Mouse (Mus musculus) stomach, postnatal 0 days (tissue): ENCODE measurements at regions not wholly inside any gene's neighbourhood (a gene's known extent, or its start where the extent isn't known, plus 50 kb on each side); places are given as distances from the start of the nearest gene placed in this dataset.

Experiments used
- ATAC-seq: fragments of 200-750 bp; cut with Nextera tagmentation; 2 replicates; pipeline ENCODE4 v1.8.0; 2017; ENCODE audit not compliant: low FRiP score, low TSS enrichment
- DNase-seq: peaks from one replicate; pipeline ENCODE4 v3.0.0-alpha.2; 2016; ENCODE audit warnings: low spot score
- H3K27ac ChIP-seq: fragments of 300-500 bp; sonication (generic); replicated peaks from 2 replicates; pipeline ENCODE4 v1.5.1; 2014; ENCODE audit warnings: mild to moderate bottlenecking, control low read depth
- H3K27me3 ChIP-seq: fragments of 300-500 bp; sonication (generic); 2 replicates; pipeline ENCODE4 v1.6.1; 2014; ENCODE audit warnings: low read length; ENCODE audit not compliant: control insufficient read depth, insufficient read depth
- H3K36me3 ChIP-seq: fragments of 300-500 bp; sonication (generic); 2 replicates; pipeline ENCODE4 v1.6.1; 2014; ENCODE audit warnings: low read length, mixed read lengths; ENCODE audit not compliant: control insufficient read depth, insufficient read depth
- H3K4me1 ChIP-seq: fragments of 300-500 bp; sonication (generic); replicated peaks from 2 replicates; pipeline ENCODE4 v1.6.1; 2014; ENCODE audit warnings: antibody characterized with exemption; ENCODE audit not compliant: control insufficient read depth, insufficient read depth
- H3K4me2 ChIP-seq: fragments of 300-500 bp; sonication (generic); replicated peaks from 2 replicates; pipeline ENCODE4 v1.6.1; 2014; ENCODE audit warnings: low read depth, mild to moderate bottlenecking, control low read depth, moderate library complexity
- H3K4me3 ChIP-seq: fragments of 300-500 bp; sonication (generic); 2 replicates; pipeline ENCODE4 v1.5.1; 2014; ENCODE audit warnings: low read depth, low read length, control low read depth
- H3K9ac ChIP-seq: fragments of 300-500 bp; sonication (generic); 2 replicates; pipeline ENCODE4 v1.6.1; 2014; ENCODE audit warnings: mild to moderate bottlenecking, low read length, control low read depth, mixed read lengths
- H3K9me3 ChIP-seq: fragments of 300-500 bp; sonication (generic); 2 replicates; pipeline ENCODE4 v1.6.1; 2016; ENCODE audit warnings: low read length; ENCODE audit not compliant: control insufficient read depth
- CTCF ChIP-seq: IDR thresholded peaks from 2 replicates; pipeline ENCODE4 v1.5.1; 2016; ENCODE audit warnings: antibody characterized with exemption, low read depth, mild to moderate bottlenecking, moderate library complexity
- EP300 ChIP-seq: optimal IDR thresholded peaks from 2 replicates; pipeline ENCODE3; 2016; ENCODE audit warnings: antibody characterized with exemption
- WGBS: fragments of 180-500 bp; shearing (Covaris S2); extraction: QIAGEN DNeasy Blood & Tissue Kit; methylation state at CpG from one replicate; pipeline ENCODE4 v1.1.7; 2014; 5-methylcytosine and 5-hydroxymethylcytosine counted together

GRCm38 (mm10) chr8:7205086-7205485 lies 1456.0 kb downstream of the Efnb2 start:
- 70% methylated on average over 4 of the region's 4 CpGs for WGBS
- no peak for DNase-seq

GRCm38 (mm10) chr8:7190726-7191125 lies 1470.3 kb downstream of the Efnb2 start:
- TF ChIP-seq CTCF, result no peak
- no peak for TF ChIP-seq EP300
- H3K27ac ChIP-seq, result no peak overlapping the region
- ATAC-seq (no peak), DNase-seq (no peak)
- H3K9ac ChIP-seq, result no peak overlapping the region
- H3K36me3 ChIP-seq, result no peaks in the 10 kb centered on the region
- no peaks in the 10 kb centered on the region for H3K27me3 ChIP-seq
- no peaks in the 10 kb centered on the region for H3K4me1 ChIP-seq
- no peak overlapping the region for H3K4me2 ChIP-seq
- no peaks in the 10 kb centered on the region for H3K9me3 ChIP-seq
- H3K4me3 ChIP-seq, result no peak overlapping the region

More at GRCm38 (mm10) chr8:7205086-7205485, 1456.0 kb downstream of the Efnb2 start:
- Histone ChIP-seq H3K9ac (no peak overlapping the region), H3K27ac (no peak overlapping the region), H3K4me1 (no peaks in the 10 kb centered on the region), H3K4me3 (no peak overlapping the region), H3K36me3 (no peaks in the 10 kb centered on the region), H3K4me2 (no peak overlapping the region), H3K27me3 (no peaks in the 10 kb centered on the region), H3K9me3 (no peaks in the 10 kb centered on the region)
- ATAC-seq, result no peak
- no peak for TF ChIP-seq EP300
- no peak for TF ChIP-seq CTCF

DNA sequence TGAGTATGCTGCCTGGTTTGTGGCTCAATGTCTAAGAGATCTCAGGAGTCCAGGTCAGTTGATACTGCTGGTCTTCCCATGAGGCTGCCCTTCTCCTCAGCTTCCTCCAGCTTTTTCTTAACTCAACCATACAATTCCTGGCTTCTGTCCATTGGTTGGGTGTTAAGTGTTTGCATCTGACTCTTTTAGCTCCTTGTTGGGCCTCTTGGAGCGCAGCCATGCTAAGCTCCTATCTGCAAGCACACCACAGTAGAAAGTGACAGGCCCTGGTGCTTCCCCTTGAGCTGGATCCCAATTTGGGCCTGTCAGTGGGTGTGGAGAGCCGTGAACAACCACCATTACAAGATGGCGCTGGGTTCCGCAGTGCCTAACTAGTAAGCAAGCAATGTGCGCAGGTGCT lies 1497.7 kb downstream of the Efnb2 start:
- DNase-seq (no peak), ATAC-seq (no peak)
- no peak overlapping the region for H3K9ac ChIP-seq
- 93% methylated on average over 5 of the region's 5 CpGs for WGBS
- H3K4me1 ChIP-seq, result no peaks in the 10 kb centered on the region
- no peaks in the 10 kb centered on the region for H3K27me3 ChIP-seq
- H3K9me3 ChIP-seq, result no peaks in the 10 kb centered on the region
- H3K27ac ChIP-seq, result no peak overlapping the region
- no peak overlapping the region for H3K4me3 ChIP-seq
- no peaks in the 10 kb centered on the region for H3K36me3 ChIP-seq
- H3K4me2 ChIP-seq, result no peak overlapping the region
- TF ChIP-seq CTCF, result no peak

DNA sequence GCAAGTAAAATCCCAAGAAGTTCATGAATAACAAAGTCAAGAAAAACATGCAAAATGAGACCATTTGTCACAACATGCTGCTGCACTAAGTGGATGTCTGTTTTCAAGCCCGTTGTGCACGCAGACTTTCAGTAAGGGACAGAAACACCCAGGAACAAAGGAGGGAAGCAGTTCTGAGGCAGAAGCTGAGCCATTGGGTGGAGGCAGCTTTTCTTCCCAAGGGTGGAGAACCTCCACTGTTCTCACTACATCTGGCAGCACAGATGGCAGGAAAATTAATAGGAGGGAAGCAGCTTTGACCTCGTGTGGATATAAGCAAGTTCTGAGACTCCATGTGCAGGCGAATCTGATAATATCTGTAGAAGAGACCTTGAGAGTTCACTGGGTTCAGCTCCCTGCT lies 1529.3 kb downstream of the Efnb2 start:
- 19% methylated on average over 4 of the region's 4 CpGs for WGBS
- Histone ChIP-seq H3K9ac (no peak overlapping the region), H3K4me1 (no peaks in the 10 kb centered on the region), H3K27ac (no peak overlapping the region), H3K4me3 (no peak overlapping the region), H3K36me3 (no peaks in the 10 kb centered on the region), H3K4me2 (peak overlapping the region; percentile 0; the same call in 1 of the 2 replicates), H3K9me3 (no peaks in the 10 kb centered on the region), H3K27me3 (no peaks in the 10 kb centered on the region)
- no peak for TF ChIP-seq EP300
- no peak for TF ChIP-seq CTCF
- DNase-seq (no peak), ATAC-seq (no peak)

DNA sequence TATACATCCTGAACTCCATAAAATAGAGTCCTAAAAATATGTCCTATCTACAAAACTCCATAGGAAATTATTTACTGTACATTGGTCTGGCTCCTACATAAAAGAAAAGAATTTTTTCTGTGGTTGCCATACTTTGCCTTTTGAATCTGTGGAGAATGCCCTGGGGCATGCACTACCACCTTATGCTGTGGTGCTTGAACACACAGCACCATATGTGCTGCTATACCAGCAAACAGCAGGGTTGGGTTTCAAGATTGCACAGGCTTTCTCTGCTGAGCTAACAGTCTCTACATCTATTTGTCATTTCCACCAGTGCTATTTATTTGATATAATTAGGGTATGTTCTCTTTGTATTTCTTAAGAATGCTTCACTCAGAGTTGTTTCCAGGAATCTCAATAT lies 1552.2 kb downstream of the Efnb2 start:
- H3K27me3 ChIP-seq, result no peaks in the 10 kb centered on the region
- H3K36me3 ChIP-seq, result no peaks in the 10 kb centered on the region
- DNase-seq (no peak), ATAC-seq (no peak)
- no peak for TF ChIP-seq CTCF
- TF ChIP-seq EP300, result no peak
- no peaks in the 10 kb centered on the region for H3K9me3 ChIP-seq
- H3K4me3 ChIP-seq, result no peak overlapping the region
- no peak overlapping the region for H3K27ac ChIP-seq
- H3K9ac ChIP-seq, result no peak overlapping the region
- no peaks in the 10 kb centered on the region for H3K4me1 ChIP-seq
- no peak overlapping the region for H3K4me2 ChIP-seq

DNA sequence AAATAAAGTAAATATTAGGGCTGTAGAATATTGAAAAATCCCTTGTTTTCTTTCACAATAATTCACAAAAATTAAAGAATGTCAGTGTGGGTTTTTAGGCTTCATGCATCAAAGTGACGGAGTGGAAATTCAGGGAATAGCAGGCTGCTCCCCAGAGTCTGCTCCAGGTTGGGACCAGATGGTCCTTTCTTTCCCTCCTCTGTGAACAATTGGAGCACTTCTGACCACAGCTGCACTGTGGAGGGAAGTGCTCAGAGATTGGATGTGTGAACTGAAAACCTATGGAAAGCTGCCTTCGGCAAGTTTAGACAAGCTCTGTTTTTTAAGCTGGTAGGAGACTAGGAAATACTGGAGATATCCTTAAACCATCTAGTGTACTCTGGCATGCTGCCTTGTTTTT lies 1563.5 kb downstream of the Efnb2 start:
- TF ChIP-seq CTCF (no peak), EP300 (no peak)
- no peaks in the 10 kb centered on the region for H3K36me3 ChIP-seq
- 53% methylated on average over 2 of the region's 2 CpGs for WGBS

More for the DNA sequence above, 1563.5 kb downstream of the Efnb2 start:
- H3K9ac ChIP-seq, result no peak overlapping the region
- no peaks in the 10 kb centered on the region for H3K27me3 ChIP-seq
- no peak for DNase-seq
- H3K4me3 ChIP-seq, result no peak overlapping the region
- no peak for ATAC-seq
- no peaks in the 10 kb centered on the region for H3K9me3 ChIP-seq
- H3K4me2 ChIP-seq, result no peak overlapping the region
- no peaks in the 10 kb centered on the region for H3K4me1 ChIP-seq
- no peak overlapping the region for H3K27ac ChIP-seq
